Mouse (Mus musculus) cerebellum, adult 2 months (tissue): ENCODE results near the gene Ggta1.

ENCODE experiments used
- CTCF ChIP-seq: fragments of 200-500 bp; IDR thresholded peaks from 2 replicates; pipeline ENCODE4 v1.5.1; 2011; ENCODE audit warnings: low read depth, mild to moderate bottlenecking, control low read depth, low read length, moderate library complexity, borderline replicate concordance; ENCODE audit not compliant: insufficient read depth
- POLR2A ChIP-seq: fragments of 200-500 bp; IDR thresholded peaks from 2 replicates; pipeline ENCODE4 v1.6.1; 2011; ENCODE audit warnings: low read length, control low read depth, borderline replicate concordance; ENCODE audit not compliant: insufficient read depth

- TF ChIP-seq POLR2A (no peak), CTCF (no peak)
These were observed 3.7 kb downstream of the Ggta1 start for GRCm38 (mm10) chr2:35459316-35459715.
